Mouse (Mus musculus) hindbrain, embryonic 11.5 days (tissue): ENCODE measurements around the gene Krt90. TPM values are rescaled to one million over a fixed set of nuclear protein-coding genes. Genes with fewer than 3 reads are reported as not detected.
A peak's percentile ranks its signal among the peaks of the same experiment; 100 is the strongest.
"Not testable (repeated sequence)": the region's sequence is repeated elsewhere in the genome, so short reads cannot be mapped to it uniquely, and the experiment has no call there.

Experiments used
- ATAC-seq: fragments of 200-750 bp; cut with Nextera tagmentation; 2 replicates; pipeline ENCODE4 v1.8.0; 2017; ENCODE audit warnings: mild to moderate bottlenecking, moderate TSS enrichment, moderate library complexity; ENCODE audit not compliant: low FRiP score
- DNase-seq: peaks from one replicate; pipeline ENCODE4 v3.0.0-alpha.2; 2015; ENCODE audit warnings: low spot score
- H3K27ac ChIP-seq: fragments of 300-500 bp; sonication (generic); 2 replicates; pipeline ENCODE4 v1.5.1; 2014; ENCODE audit warnings: mild to moderate bottlenecking, low read depth, low read length
- H3K27me3 ChIP-seq: fragments of 300-500 bp; sonication (generic); 2 replicates; pipeline ENCODE4 v1.6.1; 2014; ENCODE audit warnings: mild to moderate bottlenecking, low read length, moderate library complexity, mixed read lengths; ENCODE audit not compliant: control insufficient read depth, insufficient read depth
- H3K36me3 ChIP-seq: fragments of 300-500 bp; sonication (generic); 2 replicates; pipeline ENCODE4 v1.6.1; 2014; ENCODE audit warnings: mild to moderate bottlenecking, low read length, moderate library complexity, mixed read lengths; ENCODE audit not compliant: control insufficient read depth, insufficient read depth
- H3K4me1 ChIP-seq: fragments of 300-500 bp; sonication (generic); replicated peaks from 2 replicates; pipeline ENCODE4 v1.6.1; 2014; ENCODE audit warnings: low read length, mixed read lengths; ENCODE audit not compliant: control insufficient read depth, insufficient read depth
- H3K4me2 ChIP-seq: fragments of 300-500 bp; sonication (generic); replicated peaks from 2 replicates; pipeline ENCODE4 v1.6.1; 2014; ENCODE audit warnings: mild to moderate bottlenecking, low read depth, low read length
- H3K4me3 ChIP-seq: fragments of 300-500 bp; sonication (generic); 2 replicates; pipeline ENCODE4 v1.5.1; 2014; ENCODE audit warnings: low read depth, low read length
- H3K9ac ChIP-seq: fragments of 300-500 bp; sonication (generic); 2 replicates; pipeline ENCODE4 v1.6.1; 2014; ENCODE audit warnings: low read depth, low read length
- H3K9me3 ChIP-seq: fragments of 300-500 bp; sonication (generic); 2 replicates; pipeline ENCODE4 v1.6.1; 2016; ENCODE audit warnings: low read length; ENCODE audit not compliant: control insufficient read depth
- WGBS: fragments of 180-500 bp; shearing (Covaris S2); extraction: QIAGEN DNeasy Blood & Tissue Kit; methylation state at CpG from one replicate; pipeline ENCODE4 v1.1.7; 2014; 5-methylcytosine and 5-hydroxymethylcytosine counted together
- polyA plus RNA-seq: library from polyadenylated mRNA; unstranded; fragments of >200 nt; fragmentation: Nextera tagmentation; extraction: Ambion mirVana; gene quantifications from 2 replicates; pipeline ENCODE4 v1.2.1, GENCODE M21; 2014

Krt90 gene
- polyA plus RNA-seq, 1 experiment from 2014 or later, result 0.42 TPM

DNA sequence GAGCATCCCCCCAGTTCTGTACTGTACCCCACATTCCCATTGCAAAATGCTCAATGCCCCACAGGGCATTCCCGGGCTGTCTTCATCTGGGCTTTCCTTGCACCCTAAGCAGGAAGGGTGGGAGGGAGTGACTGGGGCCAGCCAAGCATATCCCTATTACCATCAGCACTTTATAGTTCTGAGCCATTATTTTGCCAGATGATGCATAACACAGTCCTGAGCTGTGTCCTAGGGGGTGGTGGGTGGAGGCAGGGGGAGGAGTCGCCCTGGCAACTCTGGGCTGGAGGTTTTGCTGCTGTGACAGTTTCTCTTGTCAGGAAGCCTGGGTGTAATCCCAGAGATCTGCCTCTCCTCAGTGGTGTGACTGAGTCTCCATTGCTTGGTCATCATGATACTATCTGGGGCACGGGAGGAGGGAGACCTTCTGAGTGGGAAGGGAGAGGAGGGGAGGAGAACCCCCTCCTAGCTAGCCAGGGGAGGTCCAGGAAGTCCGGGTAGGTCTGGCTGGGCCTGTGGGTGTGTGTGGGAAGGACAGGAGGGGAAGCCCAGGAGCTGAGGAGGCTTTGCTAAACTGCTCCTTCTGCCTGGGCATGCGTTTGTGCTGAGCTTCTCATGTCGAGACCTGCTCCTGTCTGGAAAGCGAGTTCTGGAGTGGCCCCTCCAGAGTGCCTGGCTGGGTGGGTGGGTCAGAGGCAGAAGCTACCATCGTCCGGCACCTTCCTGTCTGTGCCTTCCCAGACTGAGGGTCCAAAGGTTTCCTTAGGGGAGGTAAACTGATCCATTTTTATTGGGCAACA lies 26.5 kb downstream of the Krt90 start:
- Histone ChIP-seq H3K36me3 (no peaks in the 10 kb centered on the region), H3K9me3 (no peaks in the 10 kb centered on the region), H3K27ac (no peak overlapping the region), H3K4me3 (no peak overlapping the region), H3K9ac (no peak overlapping the region), H3K27me3 (no peaks in the 10 kb centered on the region), H3K4me1 (no peaks in the 10 kb centered on the region), H3K4me2 (no peak overlapping the region)
- WGBS, result 70% methylated on average over 9 of the region's 9 CpGs
- no peak for ATAC-seq
- no peak for DNase-seq

DNA sequence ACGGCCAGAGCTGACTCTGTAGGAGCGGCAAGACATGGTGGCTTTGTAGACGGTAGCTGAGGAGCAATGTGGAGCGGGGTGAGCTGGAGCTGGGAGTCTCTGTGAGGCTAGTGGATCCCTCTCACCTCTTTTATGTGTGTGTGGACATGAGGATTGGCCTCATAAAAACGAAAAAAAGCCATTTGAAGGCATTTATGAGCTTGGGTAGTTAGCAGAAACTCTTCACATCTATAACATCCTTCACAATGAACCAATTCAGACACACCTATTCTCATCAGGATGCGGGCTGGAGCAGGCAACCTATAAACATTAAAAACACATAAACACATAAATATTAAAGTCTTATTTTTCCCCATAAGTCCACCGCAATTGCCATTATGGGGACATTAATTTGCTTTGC lies 30.0 kb downstream of the Krt90 start, which contains the start of gene Krt84:
Krt84 (minus strand) TSS at position 101 of the 400 bp plus-strand sequence.
- no peak for ATAC-seq
- Histone ChIP-seq H3K36me3 (no peaks in the 10 kb centered on the region), H3K9ac (no peak within 1 kb of the TSS), H3K27me3 (no peaks in the 10 kb centered on the region), H3K4me3 (no peak within 1 kb of the TSS), H3K27ac (no peak within 1 kb of the TSS), H3K9me3 (no peaks in the 10 kb centered on the region), H3K4me1 (no peaks in the 10 kb centered on the region), H3K4me2 (no peak within 1 kb of the TSS)
- DNase-seq, result no peak
- WGBS, result 85% methylated on average over 7 of the region's 7 CpGs

DNA sequence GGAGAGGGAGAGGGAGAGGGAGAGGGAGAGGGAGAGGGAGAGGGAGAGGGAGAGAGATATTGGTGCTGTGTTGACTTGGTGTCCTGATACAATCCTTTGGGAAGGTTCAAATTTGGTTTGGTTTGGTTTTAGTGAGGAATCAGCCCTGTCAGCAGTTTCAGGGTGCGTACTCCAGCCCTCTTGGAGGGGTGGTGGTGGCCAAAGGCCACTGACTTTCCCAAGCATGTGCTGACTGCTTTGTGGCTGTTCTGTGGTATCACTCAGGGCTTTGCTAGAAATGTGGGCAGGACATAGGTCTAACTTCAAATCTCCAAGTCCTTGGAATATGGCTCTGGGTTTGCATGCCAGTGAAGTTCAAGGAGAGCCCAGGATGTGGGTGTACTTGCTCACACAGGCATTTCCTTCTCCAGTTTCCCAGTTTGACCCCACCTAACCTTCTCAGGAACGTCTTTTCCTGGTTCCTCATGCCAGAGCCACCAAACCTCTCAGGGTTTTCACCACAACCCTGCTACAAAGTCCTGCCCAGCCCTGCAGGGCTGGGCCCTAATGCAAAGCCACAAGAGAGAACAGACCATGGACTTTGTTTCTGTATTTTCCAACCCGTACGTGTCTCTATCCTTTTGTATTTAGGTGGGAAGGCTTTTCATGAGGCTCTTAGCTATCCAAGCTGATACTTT lies 40.1 kb downstream of the Krt90 start:
- Histone ChIP-seq H3K4me3 (no peak overlapping the region), H3K4me1 (no peaks in the 10 kb centered on the region), H3K4me2 (no peak overlapping the region), H3K27me3 (no peaks in the 10 kb centered on the region), H3K9ac (no peak overlapping the region), H3K9me3 (no peaks in the 10 kb centered on the region), H3K27ac (no peak overlapping the region), H3K36me3 (no peaks in the 10 kb centered on the region)
- 81% methylated on average over 4 of the region's 4 CpGs for WGBS
- no peak for ATAC-seq
- no peak for DNase-seq

DNA sequence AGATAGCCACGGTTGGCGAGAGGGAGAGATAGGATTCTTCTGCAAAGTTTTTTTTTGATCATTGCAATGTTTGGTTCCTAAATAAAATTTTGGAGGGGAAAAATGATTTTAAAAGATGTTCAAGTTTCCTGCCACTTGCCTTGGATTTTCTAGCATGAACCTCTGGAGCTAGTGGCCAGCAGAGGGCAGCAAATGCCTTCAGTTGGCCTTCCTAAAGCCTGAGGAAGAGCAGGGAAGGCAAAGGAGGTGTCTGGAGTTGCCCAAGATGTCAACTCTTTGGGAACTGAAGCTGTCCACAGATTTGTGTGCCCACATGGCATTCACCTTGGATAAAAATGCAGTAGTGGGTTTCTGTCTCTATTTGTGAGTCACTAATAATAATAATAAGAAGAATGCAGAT lies 43.0 kb downstream of the Krt90 start:
- ATAC-seq, result no peak
- Histone ChIP-seq H3K4me2 (no peak overlapping the region), H3K27me3 (no peaks in the 10 kb centered on the region), H3K36me3 (no peaks in the 10 kb centered on the region), H3K4me1 (no peaks in the 10 kb centered on the region), H3K9ac (no peak overlapping the region), H3K27ac (no peak overlapping the region), H3K9me3 (no peaks in the 10 kb centered on the region), H3K4me3 (no peak overlapping the region)
- DNase-seq, result peak; percentile 86
- 11% methylated on average over 2 of the region's 2 CpGs for WGBS

DNA sequence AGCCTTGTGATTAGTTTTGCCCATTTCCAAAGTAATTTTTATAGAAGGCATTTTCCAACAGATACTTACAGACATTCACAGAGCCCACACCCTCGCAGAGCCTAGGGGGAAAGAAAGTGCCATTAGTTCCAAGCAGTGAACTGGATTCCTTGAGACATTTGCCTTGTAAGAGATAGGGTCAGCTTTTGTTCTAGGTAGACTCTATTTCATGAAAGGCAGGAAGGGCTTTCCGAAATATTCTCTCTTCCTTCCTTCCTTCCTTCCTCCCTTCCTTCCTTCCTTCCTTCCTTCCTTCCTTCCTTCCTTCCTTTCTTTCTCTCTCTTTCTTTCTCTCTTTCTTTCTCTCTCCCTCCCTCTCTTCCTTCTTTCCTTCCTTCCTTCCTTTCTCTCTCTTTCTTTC lies 45.6 kb downstream of the Krt90 start, which contains the start of gene Gm49425:
Gm49425 (minus strand) TSS at position 101 of the 400 bp plus-strand sequence.
- ATAC-seq, H3K9me3 ChIP-seq, H3K4me3 ChIP-seq, H3K9ac ChIP-seq, H3K4me1 ChIP-seq, H3K36me3 ChIP-seq, H3K27ac ChIP-seq, DNase-seq, H3K4me2 ChIP-seq, H3K27me3 ChIP-seq: not testable (repeated sequence)
- 77% methylated on average over 2 of the region's 2 CpGs for WGBS

DNA sequence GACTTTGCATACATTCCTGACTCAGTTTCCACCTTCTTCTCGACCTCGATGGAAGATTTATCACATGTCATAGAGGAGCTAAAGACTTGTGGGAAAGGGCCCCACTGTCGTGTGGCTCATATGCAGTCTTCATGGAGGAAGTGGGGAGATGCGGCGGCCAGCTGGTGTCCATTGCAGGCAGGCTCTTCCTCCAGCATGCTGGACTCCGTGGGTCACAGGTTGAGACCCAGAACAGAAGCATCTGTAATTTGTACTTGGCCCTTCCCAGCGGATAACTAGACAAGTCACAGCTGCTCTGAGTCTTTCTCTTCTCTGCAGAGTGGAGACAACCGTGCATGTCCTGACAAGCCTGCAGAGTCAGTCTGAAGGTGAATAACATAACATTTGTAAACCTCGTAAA lies 54.5 kb downstream of the Krt90 start:
- no peaks in the 10 kb centered on the region for H3K27me3 ChIP-seq
- DNase-seq (no peak), ATAC-seq (no peak)
- H3K27ac ChIP-seq, result no peak overlapping the region
- H3K9me3 ChIP-seq, result no peaks in the 10 kb centered on the region
- no peak overlapping the region for H3K4me3 ChIP-seq
- H3K9ac ChIP-seq, result no peak overlapping the region
- H3K4me1 ChIP-seq, result no peaks in the 10 kb centered on the region
- H3K36me3 ChIP-seq, result no peaks in the 10 kb centered on the region
- WGBS, result 79% methylated on average over 9 of the region's 9 CpGs
- H3K4me2 ChIP-seq, result no peak overlapping the region

DNA sequence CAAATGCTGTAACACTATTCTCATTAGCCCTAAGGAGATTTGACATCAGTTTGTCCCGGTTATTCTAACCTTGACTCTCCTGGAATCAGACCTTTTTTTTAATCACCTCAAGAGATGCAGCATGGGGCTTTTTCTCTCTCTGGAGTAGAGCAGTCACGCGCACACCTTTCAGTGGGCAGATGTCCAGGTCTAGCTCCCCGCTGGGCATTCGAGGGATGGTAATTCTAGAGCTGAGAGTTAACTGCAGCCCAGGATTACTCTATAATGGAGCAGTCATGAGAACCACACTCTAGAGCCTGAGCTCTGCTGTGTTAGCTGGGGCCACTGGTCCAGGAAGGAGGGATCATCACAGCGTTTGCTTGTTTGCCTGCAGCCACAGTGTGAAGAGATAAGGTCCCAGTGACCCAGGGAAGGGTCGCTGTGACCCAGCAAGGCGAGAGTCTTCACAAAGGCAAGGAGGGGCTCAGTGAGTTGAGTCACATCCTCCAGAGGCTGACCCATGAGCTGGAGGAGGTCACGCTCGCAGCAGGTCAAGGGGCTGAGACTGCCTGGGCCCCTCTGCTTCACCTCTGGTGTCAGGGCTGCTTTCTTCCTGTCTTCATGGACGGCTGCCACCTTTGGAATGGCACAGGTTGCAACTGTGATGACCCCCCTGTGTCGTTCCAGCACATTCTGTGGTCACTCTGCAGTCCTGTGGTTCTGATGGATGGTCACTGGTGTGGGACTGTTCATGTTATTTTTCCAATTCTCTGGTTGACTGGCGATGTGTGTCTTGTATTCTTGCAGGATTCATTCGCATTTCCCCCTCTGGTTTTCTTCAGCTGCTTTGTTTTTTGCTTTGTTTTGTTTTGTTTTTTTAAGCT lies 55.6 kb downstream of the Krt90 start:
- no peaks in the 10 kb centered on the region for H3K36me3 ChIP-seq
- H3K9ac ChIP-seq, result no peak overlapping the region
- H3K27ac ChIP-seq, result no peak overlapping the region
- DNase-seq, result no peak
- H3K4me2 ChIP-seq, result no peak overlapping the region
- no peaks in the 10 kb centered on the region for H3K9me3 ChIP-seq
- WGBS, result 56% methylated on average over 14 of the region's 14 CpGs
- no peak for ATAC-seq
- H3K4me1 ChIP-seq, result no peaks in the 10 kb centered on the region
- no peak overlapping the region for H3K4me3 ChIP-seq
- H3K27me3 ChIP-seq, result no peaks in the 10 kb centered on the region
